Mouse (Mus musculus) megakaryocyte, embryonic 14.5 days (primary cell): ENCODE data around the gene Gm49388.

ENCODE experiments used
- FLI1 ChIP-seq: IDR thresholded peaks from 2 replicates; pipeline ENCODE4 v1.6.1; 2012; ENCODE audit warnings: low read length, inconsistent platforms, mixed read lengths
- GATA1 ChIP-seq: IDR thresholded peaks from 3 replicates; pipeline ENCODE4 v1.6.1; 2012; ENCODE audit warnings: mixed read lengths, low read length, inconsistent platforms, borderline replicate concordance

GRCm38 (mm10) chr7:127747559-127748234, 37.7 kb upstream of the Gm49388 start:
- TF ChIP-seq FLI1 = no peak
- TF ChIP-seq GATA1 = no peak
